Mouse (Mus musculus): Measurements from ENCODE around the gene AC109138.7. TPM values are rescaled to one million over a fixed set of nuclear protein-coding genes. Genes with fewer than 3 reads are reported as not detected.
A peak's percentile ranks its signal among the peaks of the same experiment; 100 is the strongest.

Gene AC109138.7
- polyA plus RNA-seq, 1 experiment from 2014 or later: not detected

DNA sequence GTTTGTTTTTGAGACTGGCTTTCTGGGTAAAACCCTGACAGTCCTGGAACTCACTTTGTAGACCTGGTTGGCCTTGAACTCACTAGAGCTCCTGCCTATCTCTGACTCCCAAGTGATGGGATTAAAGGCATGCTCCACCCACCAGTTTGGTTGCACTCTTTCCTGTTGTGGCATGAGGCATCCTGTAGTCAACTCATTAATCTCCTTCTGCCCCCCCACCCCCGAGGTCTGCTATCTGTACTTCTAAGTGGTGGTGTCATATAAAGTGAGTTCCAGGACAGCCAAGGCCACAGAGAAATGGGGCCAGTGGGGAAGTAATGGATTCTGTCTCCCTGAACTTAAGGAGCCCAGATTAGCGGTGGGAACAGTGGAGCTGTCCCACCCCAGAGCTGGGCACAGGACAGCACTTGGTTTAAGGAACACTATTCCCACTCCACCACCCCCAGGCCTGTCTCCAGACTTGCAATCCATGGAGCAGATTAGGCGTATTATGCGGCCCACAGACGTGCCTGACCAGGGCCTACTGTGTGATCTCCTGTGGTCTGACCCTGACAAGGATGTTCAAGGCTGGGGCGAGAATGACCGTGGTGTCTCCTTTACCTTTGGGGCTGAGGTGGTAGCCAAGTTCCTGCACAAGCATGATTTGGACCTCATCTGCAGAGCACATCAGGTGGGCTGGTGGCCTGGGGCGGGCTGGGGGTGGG lies 20.0 kb upstream of the AC109138.7 start:
- Histone ChIP-seq H3K36me3 (replicated peaks) (peaks cover 63% of the 10 kb centered on the region), H3K9ac (no peak overlapping the region), H3K27me3 (no peaks in the 10 kb centered on the region), H3K9me3 (replicated peaks) (no peaks in the 10 kb centered on the region), H3K4me1 (replicated peaks) (peaks cover 80% of the 10 kb centered on the region), H3K4me3 (replicated peaks) (no peak overlapping the region; the same call in 1 of the 2 replicates), H3K4me2 (peak overlapping the region; percentile 88; the same call in 1 of the 2 replicates), H3K27ac (replicated peaks) (no peak overlapping the region; the same call in 1 of the 2 replicates)
- ATAC-seq (ENCODE audit: insufficient read depth): no peak
- 68% methylated on average over 8 of the region's 8 CpGs for WGBS (ENCODE audit: insufficient replicate concordance)

DNA sequence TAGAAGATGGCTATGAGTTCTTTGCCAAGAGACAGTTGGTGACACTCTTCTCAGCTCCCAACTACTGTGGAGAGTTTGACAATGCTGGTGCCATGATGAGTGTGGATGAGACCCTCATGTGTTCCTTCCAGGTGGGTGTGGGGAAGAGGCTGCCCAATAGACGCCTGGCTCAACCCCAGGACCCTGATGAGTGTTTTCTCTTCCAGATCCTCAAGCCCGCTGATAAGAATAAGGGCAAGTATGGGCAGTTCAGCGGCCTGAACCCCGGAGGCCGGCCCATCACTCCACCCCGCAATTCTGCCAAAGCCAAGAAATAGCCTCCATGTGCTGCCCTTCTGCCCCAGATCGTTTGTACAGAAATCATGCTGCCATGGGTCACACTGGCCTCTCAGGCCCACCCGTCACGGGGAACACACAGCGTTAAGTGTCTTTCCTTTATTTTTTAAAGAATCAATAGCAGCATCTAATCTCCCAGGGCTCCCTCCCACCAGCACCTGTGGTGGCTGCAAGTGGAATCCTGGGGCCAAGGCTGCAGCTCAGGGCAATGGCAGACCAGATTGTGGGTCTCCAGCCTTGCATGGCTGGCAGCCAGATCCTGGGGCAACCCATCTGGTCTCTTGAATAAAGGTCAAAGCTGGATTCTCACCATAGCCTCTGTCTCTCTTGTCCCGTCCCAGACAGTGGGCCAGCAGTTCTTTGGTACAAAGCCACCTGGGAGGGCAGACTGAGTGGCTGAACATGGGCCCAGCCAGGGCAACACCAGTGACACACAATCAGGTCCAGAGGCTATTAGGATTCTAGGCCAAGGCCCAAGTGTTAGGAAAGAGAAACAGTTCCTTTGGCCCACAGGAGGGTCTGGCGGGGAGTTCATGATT lies 19.1 kb upstream of the AC109138.7 start:
- 75% methylated on average over 12 of the region's 12 CpGs for WGBS (ENCODE audit: insufficient replicate concordance)
- no peak overlapping the region for H3K9ac ChIP-seq
- H3K36me3 ChIP-seq (replicated peaks): peaks cover 72% of the 10 kb centered on the region
- no peaks in the 10 kb centered on the region for H3K27me3 ChIP-seq
- peaks cover 89% of the 10 kb centered on the region for H3K4me1 ChIP-seq (replicated peaks)
- H3K4me2 ChIP-seq: no peak overlapping the region
- ATAC-seq (ENCODE audit: insufficient read depth): no peak
- no peaks in the 10 kb centered on the region for H3K9me3 ChIP-seq (replicated peaks)
- 0 out of 2 replicates have a peak overlapping the region, but pooled peaks have one; percentile 14 for H3K27ac ChIP-seq (replicated peaks)
- H3K4me3 ChIP-seq (replicated peaks): no peak overlapping the region

DNA sequence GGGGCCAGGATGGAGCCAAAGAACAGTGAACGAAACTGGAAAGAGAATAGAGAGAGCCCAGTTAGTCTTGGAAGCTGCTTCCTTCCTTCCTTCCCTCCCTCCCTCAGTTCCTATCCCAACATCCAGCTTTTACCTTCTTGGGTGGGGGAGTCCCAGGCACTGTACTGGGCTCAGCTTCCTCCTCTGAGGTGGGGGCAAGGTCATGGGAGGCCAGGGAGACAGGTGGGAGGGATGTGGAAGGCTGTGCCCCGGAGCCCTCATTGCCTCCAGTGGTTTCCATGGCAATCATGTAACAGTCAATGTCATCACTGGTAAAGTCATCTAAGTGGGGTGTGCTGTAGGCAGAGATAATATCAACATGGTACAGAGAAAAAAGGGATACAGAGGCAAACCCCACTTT lies 18.1 kb upstream of the AC109138.7 start:
- Histone ChIP-seq H3K27ac (replicated peaks) (peak overlapping the region; percentile 19), H3K4me1 (replicated peaks) (peaks cover 91% of the 10 kb centered on the region), H3K36me3 (replicated peaks) (peaks cover 76% of the 10 kb centered on the region), H3K4me3 (replicated peaks) (no peak overlapping the region), H3K4me2 (no peak overlapping the region), H3K9ac (no peak overlapping the region), H3K27me3 (no peaks in the 10 kb centered on the region), H3K9me3 (replicated peaks) (no peaks in the 10 kb centered on the region)
- WGBS (ENCODE audit: insufficient replicate concordance): 72% methylated on average over 2 of the region's 2 CpGs
- ATAC-seq (ENCODE audit: insufficient read depth): no peak

DNA sequence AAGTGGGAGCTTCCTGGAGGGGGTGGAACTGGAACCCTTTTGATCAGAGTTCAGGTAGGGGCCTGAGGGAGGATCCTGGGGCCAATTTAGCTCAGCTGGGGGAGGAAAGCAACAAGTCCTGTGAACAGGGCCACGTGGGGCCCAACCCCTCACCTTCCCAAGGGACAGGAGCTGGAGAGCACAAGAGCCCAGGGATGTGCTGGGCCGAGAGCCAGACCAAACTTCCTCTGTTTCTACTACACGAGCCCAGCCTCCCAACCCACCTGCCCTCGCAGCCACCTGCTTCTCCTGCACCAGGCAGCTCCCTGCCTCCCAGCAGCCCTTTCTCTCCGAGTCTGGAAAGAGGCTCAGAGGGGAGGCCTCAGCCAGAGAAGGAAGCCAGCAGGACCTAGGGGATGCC lies 17.6 kb upstream of the AC109138.7 start:
- no peak for ATAC-seq (ENCODE audit: insufficient read depth)
- 43% methylated on average over 5 of the region's 5 CpGs for WGBS (ENCODE audit: insufficient replicate concordance)
- H3K4me2 ChIP-seq: no peak overlapping the region
- no peak overlapping the region; the same call in 1 of the 2 replicates for H3K27ac ChIP-seq (replicated peaks)
- H3K36me3 ChIP-seq (replicated peaks): peaks cover 76% of the 10 kb centered on the region
- H3K9ac ChIP-seq: no peak overlapping the region
- H3K4me3 ChIP-seq (replicated peaks): no peak overlapping the region
- peaks cover 86% of the 10 kb centered on the region for H3K4me1 ChIP-seq (replicated peaks)
- no peaks in the 10 kb centered on the region for H3K27me3 ChIP-seq
- no peaks in the 10 kb centered on the region for H3K9me3 ChIP-seq (replicated peaks)

DNA sequence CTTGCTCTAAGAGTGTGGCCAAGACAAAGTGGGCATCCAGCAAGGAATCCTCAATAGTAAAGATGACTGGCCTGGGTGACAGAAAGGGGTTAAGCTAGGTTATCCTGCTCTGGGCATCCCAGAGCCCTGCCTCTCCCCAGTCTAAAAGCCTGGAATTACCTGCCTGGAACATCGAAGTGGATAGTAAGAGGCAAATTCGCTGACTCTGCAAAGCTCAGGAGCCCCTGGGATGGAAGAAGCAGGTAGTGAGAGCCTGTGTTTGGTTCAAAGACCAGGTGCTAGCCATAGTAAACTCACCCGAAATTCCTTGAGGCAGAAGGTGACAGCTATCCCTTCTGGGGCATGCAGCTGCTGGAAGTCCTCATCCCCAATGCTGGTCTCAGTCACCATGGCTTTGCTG lies 17.0 kb upstream of the AC109138.7 start:
- Histone ChIP-seq H3K4me1 (replicated peaks) (peaks cover 91% of the 10 kb centered on the region), H3K9ac (no peak overlapping the region), H3K4me2 (no peak overlapping the region), H3K4me3 (replicated peaks) (no peak overlapping the region), H3K27me3 (0 out of 2 replicates have a peak, but pooled peaks cover under 1% of the 10 kb centered on the region), H3K36me3 (replicated peaks) (peaks cover 76% of the 10 kb centered on the region), H3K9me3 (replicated peaks) (no peaks in the 10 kb centered on the region), H3K27ac (replicated peaks) (0 out of 2 replicates have a peak overlapping the region, but pooled peaks have one; percentile 34)
- no peak for ATAC-seq (ENCODE audit: insufficient read depth)
- WGBS (ENCODE audit: insufficient replicate concordance): 58% methylated on average over 3 of the region's 3 CpGs

DNA sequence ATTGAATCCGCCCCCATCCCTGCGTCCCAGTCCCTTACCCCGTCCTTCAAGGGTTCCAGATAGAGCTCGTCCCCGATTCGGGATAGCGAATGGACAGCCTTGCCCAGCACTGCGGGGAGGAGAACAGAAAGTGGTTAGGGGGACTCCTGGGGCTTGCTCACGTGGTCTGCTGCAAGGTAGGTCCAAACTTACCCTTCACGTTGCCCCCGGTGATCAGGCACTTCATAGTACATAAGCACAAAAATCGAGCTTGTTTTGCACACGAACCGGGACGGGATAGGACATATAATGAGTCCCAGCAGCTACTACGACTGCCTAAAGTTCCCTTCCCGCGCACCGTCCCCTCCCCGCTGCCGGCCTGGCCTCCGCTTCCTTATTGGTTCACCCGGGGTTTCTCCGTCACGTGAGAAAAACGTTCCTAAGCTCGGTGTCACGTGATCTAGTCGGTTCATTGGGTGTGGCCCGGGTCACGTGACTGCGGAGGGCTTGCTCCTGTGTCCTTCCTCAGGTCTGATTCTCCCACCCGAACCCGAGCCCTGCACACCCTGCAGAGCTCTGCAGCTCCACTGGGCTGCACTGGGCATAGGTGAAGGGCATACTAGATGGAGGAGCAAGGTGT lies 12.8 kb upstream of the AC109138.7 start, which contains the start of gene Rad9a:
Gene Rad9a, minus strand, starts transcription at position 372 of the 619 bp plus-strand sequence.
- Histone ChIP-seq H3K27ac (replicated peaks) (peak within 1 kb of the TSS; percentile 79), H3K4me3 (replicated peaks) (peak within 1 kb of the TSS; percentile 77), H3K36me3 (replicated peaks) (peaks cover 40% of the 10 kb centered on the region), H3K27me3 (peaks cover 39% of the 10 kb centered on the region), H3K9ac (peak within 1 kb of the TSS; percentile 78), H3K4me2 (peak within 1 kb of the TSS; percentile 91), H3K9me3 (replicated peaks) (no peaks in the 10 kb centered on the region), H3K4me1 (replicated peaks) (peaks cover 67% of the 10 kb centered on the region)
- peak; percentile 84 for ATAC-seq (ENCODE audit: insufficient read depth)
- WGBS (ENCODE audit: insufficient replicate concordance): under 1% methylated on average over 34 of the region's 34 CpGs

DNA sequence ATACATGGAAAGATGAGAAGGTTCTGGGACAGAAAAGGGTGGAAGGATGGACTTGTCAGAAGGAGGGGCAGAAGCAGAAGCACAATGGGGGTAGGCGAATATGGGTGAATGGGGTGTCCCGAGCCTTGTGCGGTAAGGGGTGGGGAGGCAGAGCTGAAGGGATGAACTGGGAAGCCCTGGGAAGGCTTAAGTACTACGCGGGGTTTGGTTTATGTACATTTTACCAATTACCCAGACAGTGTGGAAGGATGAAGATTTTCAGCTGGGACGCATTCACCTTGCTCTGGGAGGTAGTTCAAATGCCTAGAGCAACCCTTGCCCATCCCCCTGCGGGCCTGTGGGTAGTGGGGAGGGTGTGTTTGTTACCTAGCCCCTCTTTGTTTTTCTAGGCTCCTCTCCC lies 12.0 kb upstream of the AC109138.7 start:
- Histone ChIP-seq H3K36me3 (replicated peaks) (peaks cover 33% of the 10 kb centered on the region), H3K4me2 (peak overlapping the region; percentile 91), H3K9ac (peak overlapping the region; percentile 53; the same call in 1 of the 2 replicates), H3K9me3 (replicated peaks) (no peaks in the 10 kb centered on the region), H3K4me1 (replicated peaks) (peaks cover 60% of the 10 kb centered on the region), H3K27ac (replicated peaks) (no peak overlapping the region), H3K27me3 (peaks cover 47% of the 10 kb centered on the region), H3K4me3 (replicated peaks) (peak overlapping the region; percentile 77)
- 41% methylated on average over 7 of the region's 7 CpGs for WGBS (ENCODE audit: insufficient replicate concordance)
- no peak for ATAC-seq (ENCODE audit: insufficient read depth)

DNA sequence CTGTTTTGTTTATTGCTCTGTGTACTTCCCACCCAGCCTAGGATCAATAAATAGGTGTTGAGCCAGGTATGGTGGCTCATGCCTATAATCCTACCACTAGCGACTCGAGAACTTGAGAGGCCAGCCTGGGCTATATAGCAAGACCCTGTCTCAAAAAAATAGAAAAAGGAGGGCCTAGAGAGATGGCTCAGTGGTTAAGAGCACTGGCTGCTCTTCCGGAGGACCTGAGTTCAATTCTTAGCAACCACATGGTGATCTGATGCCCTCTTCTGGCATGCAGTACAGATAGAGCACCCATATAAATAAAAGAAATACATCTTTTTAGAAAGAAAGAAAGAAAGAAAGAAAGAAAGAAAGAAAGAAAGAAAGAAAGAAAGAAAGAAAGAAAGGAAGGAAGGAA lies 11.0 kb upstream of the AC109138.7 start:
- Histone ChIP-seq H3K36me3 (replicated peaks) (peaks cover 23% of the 10 kb centered on the region; the same call in 1 of the 2 replicates), H3K9ac (no peak overlapping the region), H3K4me1 (replicated peaks) (peaks cover 51% of the 10 kb centered on the region), H3K27ac (replicated peaks) (no peak overlapping the region), H3K27me3 (peaks cover 57% of the 10 kb centered on the region), H3K4me2 (no peak overlapping the region), H3K9me3 (replicated peaks) (no peaks in the 10 kb centered on the region), H3K4me3 (replicated peaks) (no peak overlapping the region)
- no peak for ATAC-seq (ENCODE audit: insufficient read depth)
- WGBS (ENCODE audit: insufficient replicate concordance): 37% methylated on average over 3 of the region's 3 CpGs

DNA sequence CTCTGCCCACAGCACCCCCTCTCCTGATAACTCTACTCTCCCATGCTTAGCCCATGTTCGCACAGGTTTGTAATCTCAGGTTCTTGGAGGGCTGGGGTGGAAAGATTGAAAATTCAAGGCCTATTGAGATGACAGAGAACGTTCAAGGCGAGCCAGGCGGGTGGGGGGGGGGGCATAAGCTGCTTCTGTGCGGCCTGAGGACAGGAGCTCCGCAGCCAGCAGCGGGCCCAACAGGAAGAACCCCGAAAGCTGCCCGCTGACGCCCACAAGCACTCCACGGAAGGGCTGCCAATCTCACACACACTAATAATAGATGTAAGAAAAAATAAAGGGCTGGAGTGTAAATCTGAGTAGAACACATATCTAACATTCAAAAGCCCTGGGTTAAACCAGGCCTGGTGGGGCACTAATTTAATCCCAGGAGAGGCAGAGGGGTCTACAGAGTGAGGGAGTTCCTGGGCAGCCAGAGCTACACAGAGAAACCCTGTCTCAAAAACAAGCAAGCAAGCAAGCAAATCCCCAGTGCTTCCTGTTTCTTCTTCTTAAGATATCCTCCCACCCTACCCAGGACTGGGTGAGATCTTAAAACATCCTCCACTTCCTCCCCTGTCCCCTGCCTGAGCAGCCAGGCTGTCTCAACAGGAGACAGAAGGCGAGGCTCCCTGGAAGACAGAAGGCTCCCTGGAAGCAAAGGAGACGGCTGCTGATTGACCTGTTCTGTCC lies 10.4 kb upstream of the AC109138.7 start:
- H3K36me3 ChIP-seq (replicated peaks): peaks cover 17% of the 10 kb centered on the region; the same call in 1 of the 2 replicates
- peaks cover 46% of the 10 kb centered on the region for H3K4me1 ChIP-seq (replicated peaks)
- H3K27me3 ChIP-seq: peaks cover 61% of the 10 kb centered on the region
- 25% methylated on average over 13 of the region's 13 CpGs for WGBS (ENCODE audit: insufficient replicate concordance)
- H3K4me2 ChIP-seq: peak overlapping the region; percentile 13; the same call in 1 of the 2 replicates
- no peak overlapping the region for H3K4me3 ChIP-seq (replicated peaks)
- no peak for ATAC-seq (ENCODE audit: insufficient read depth)
- no peak overlapping the region for H3K9ac ChIP-seq
- H3K9me3 ChIP-seq (replicated peaks): no peaks in the 10 kb centered on the region
- H3K27ac ChIP-seq (replicated peaks): peak overlapping the region; percentile 51

DNA sequence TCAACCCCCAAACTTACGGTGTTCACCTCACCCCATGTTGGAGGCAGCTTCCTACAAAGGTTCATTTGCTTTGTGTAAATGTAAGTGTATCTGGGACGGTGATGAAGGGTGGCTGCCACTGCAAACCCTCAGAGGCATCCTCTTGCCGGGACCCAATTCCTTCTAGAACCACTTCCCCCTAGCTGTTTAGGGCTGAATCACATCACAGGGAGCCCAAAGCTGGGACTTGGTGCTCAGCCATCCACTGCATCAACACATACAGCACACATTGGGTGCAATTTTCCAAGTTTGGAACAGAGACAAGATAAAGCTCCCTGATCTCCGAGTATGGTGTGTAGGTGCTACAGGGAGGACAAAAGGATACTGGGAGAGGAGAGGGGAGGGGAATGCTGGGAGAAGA lies 9.3 kb upstream of the AC109138.7 start:
- Histone ChIP-seq H3K4me2 (no peak overlapping the region), H3K9me3 (replicated peaks) (no peaks in the 10 kb centered on the region), H3K36me3 (replicated peaks) (peaks cover 5% of the 10 kb centered on the region; the same call in 1 of the 2 replicates), H3K4me1 (replicated peaks) (peaks cover 34% of the 10 kb centered on the region), H3K9ac (no peak overlapping the region), H3K27me3 (peaks cover 73% of the 10 kb centered on the region), H3K27ac (replicated peaks) (no peak overlapping the region), H3K4me3 (replicated peaks) (no peak overlapping the region)
- ATAC-seq (ENCODE audit: insufficient read depth): no peak
- 57% methylated on average over 4 of the region's 4 CpGs for WGBS (ENCODE audit: insufficient replicate concordance)

All from liver, embryonic 15.5 days (tissue).